Mouse (Mus musculus) layer of hippocampus, adult 9-11 months (tissue): ENCODE data around the gene Chst5.

Experiments
- DNase-seq: peaks from one replicate; pipeline ENCODE4 v3.0.0; 2022

The Chst5 gene

GRCm38 (mm10) chr8:111929648-111930344, 19.5 kb upstream of the Chst5 start:
- no peak for DNase-seq

GRCm38 (mm10) chr8:111924976-111925375, 14.7 kb upstream of the Chst5 start:
- no peak for DNase-seq

- no peak for DNase-seq
Measured at GRCm38 (mm10) chr8:111923383-111923804, 13.1 kb upstream of the Chst5 start.

- DNase-seq = no peak
Measured at GRCm38 (mm10) chr8:111920971-111921370, 10.7 kb upstream of the Chst5 start.

DNA sequence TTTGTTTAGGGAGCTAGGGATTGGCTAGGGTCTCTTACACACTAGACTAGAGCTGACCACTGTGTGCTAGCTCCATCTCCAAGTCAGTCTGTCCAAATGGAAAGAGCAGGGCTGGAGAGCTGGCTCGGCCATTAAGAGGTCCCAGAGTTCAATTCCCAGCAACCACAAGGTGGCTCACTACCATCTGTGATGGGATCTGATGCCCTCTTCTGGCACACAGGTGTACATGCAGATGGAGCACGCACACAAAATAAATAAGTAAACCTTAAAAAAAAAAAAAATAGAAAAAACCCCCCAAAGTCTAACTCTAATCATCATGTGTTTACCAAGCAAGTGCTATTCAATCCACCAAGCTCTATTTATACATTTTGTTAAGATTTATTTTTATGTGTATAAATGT, 9.4 kb upstream of the Chst5 start:
- no peak for DNase-seq

DNA sequence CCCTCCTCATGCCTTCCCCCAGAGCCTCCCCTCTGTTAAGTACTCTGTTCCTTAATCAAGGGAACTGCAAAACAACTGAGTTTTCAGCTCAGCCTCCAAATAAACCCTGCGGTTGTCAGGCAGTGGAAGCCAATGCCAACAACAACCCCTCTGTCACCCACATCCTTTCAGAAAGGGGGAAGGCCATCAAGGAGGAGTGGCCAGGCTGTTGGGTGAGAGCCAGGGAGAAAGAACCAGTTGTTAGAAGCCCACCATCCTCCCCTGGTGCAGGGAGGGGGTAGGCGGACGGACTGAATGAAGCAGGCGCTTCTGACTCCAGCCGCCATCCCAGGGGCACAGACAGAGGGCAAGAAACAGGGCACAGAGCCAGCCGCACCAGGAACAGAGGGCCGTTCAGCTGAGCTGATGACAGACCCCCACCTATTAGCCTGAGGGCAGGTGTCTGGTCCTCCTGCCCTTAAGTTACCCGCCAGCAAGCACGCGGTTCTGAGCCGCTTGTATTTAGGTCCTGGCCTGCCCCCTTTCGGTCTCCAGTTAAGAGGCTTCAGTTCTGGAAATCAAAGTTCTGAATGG, 2.7 kb upstream of the Chst5 start:
- peak; percentile 46 for DNase-seq

DNA sequence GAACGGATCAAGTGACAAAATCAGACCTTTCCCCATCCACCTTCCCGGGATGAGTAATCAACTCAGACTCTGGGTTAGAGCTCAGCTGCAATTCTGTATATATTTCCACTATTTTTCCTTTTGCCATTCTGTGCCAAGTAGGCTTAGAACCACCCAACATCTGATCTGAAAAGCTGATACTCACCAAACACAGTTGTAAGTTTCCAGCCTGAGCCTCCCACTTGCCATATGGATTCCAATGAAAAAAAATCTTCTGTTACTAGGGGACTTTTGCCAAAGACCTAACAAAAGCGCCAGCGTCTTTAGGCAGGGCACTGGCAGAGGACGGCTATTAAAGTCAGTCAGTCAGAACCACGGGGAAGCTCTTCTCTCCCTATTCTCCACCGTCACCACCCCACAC, 1.3 kb upstream of the Chst5 start:
- peak; percentile 62 for DNase-seq

- no peak for DNase-seq
Measured at GRCm38 (mm10) chr8:111905500-111906121, 4.6 kb downstream of the Chst5 start.

DNA sequence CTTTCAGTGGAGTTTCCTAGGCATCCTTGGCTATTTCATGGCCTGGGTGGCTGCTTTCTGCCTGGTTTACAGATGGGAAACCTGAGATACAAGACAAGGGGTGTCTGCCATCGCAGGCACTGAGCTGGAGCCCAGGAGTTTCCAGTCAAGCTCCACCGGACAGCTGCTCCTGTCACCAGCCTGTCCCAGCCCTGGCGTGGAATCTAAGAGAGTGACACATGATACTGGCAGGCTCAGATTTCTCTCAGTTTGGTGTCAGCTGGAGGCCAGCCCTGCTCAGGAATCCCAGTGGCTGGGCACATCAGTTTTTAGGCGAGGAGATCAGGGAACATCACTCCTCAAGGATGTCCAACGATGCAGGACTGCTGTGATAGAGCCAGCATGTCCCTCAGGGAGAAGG, 8.2 kb downstream of the Chst5 start:
- no peak for DNase-seq

- no peak for DNase-seq
Measured at GRCm38 (mm10) chr8:111898586-111898985, 11.7 kb downstream of the Chst5 start.

DNA sequence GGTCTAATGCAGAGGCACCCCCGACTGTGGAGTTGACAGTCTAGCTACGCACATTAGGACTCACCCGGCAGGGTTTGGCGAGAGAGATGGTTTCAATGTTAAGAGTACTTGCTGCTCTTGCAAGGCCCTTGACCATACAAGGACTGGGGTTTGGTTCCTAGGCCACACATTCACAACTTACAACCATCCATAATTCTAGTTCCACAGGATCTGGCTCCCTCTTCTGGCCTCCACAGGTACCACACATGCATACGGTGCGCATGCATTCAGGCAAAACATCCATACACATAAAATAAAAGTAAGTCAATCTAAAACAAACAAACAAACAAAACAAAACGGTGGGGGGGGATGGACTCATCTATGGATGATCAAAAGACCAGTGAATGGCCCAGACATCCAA, 15.3 kb downstream of the Chst5 start:
- no peak for DNase-seq

- DNase-seq = no peak
Measured at GRCm38 (mm10) chr8:111892615-111893014, 17.6 kb downstream of the Chst5 start.

DNA sequence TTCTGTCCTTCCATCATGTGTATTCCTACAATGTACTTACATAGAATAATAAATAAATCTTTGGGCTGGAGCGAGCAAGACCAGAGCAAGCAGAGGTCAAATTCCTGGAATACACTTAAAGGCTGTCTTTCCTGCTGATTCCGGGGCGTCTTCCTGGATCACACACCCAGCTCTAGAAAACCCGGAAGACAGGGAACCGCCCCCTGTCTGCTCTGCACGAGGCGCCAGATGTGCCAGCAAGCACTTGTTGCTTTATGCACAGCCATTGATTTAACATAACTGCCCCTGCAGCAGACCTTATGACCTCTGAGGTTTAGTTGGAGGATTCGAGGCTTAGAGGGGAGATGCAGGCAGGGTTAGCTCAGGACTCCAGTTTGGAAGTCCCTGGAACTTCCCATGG, 18.3 kb downstream of the Chst5 start:
- DNase-seq = no peak

DNA sequence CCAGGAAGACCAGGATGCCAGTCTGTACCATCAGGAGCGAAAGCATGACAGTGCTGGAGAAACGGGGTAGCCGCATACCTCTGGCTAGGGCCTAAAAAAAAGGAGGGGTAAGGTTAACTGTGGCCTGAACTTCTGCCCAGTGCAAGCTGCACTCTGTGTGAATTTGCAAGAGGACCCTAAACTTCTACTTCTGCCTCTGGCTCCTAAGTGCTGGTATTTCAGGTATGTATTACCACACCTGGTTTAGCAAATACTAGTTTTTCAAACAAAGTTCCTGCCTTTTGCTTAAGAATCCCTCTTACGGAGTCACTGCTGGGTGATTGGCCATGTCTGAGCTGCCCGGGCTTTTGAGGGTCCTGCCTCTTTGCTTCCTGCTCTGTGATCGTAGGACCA, 19.3 kb downstream of the Chst5 start:
- no peak for DNase-seq

DNA sequence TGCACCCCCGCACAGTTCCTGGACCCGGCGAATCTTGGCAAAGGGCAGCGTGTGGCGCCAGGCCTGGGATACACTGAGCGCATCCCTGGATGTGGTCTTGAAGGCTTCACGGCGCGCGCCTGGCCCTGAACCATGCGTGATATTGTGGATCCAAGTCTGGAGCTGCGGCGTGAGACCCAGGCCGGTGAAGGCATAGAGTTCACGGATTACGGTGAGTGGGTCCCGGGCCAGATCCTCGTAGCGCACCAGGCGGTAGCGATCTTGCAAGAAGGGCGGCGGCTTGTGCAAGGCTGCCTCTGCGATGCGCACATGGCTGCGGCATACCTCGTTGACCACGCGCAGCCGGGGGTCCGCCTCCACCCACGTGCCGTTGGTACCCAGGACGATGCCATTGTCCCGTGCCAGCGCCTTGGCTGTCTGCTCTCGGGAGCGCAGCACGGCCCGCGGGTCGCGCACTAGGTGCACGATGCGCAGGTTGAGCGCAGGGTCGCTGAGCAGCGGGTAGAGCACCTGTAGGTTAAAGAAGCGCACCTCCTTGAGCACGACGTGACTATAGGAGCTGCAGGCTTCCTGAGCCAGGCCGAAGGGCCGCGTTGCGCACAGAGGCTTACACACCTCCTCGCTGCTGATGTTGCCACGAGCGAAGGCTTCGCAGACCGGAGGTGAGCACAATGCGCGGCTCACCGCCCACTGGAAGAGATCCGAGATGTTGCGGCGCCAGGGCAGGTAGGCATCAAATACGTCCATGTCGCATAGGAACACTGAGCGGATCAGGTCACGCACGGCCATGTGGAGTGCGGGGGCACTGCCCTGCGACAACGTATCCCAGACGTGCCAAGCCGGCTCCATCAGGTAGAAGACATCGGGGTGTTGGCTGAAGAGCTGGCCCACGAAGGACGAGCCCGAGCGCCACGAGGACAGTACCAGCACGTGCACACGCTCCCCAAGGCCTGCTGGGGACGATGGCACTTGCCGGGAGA, 20.0 kb downstream of the Chst5 start:
- no peak for DNase-seq

DNA sequence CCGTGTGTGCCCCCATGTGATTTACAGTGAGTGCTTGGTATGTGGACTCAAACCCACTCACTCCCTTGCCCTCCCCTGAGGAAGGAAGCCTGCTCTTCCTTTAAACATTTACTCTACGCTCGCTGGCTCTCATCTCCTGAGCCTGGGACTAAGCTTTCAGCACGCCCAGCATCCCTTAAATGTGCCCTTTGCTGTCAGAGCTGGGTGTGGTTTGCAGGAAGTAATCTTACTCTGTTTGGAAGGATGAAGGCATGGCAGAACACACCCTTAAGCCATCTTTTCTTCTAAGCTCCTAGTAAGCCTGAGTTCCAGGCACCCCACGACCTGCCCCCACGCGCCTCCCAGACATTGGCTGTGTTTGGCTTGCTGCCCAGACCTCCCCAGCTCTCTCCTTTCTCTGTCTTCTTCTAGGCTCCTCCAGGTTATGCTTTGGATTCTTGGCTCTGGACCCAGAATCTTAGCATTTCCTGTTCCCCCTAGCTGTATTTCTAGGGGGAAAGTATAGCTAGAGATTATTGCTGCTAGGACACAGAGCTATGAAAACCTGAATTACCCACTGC, 22.1 kb downstream of the Chst5 start:
- DNase-seq = no peak

GRCm38 (mm10) chr8:111887479-111887878, 22.8 kb downstream of the Chst5 start:
- DNase-seq = no peak

DNA sequence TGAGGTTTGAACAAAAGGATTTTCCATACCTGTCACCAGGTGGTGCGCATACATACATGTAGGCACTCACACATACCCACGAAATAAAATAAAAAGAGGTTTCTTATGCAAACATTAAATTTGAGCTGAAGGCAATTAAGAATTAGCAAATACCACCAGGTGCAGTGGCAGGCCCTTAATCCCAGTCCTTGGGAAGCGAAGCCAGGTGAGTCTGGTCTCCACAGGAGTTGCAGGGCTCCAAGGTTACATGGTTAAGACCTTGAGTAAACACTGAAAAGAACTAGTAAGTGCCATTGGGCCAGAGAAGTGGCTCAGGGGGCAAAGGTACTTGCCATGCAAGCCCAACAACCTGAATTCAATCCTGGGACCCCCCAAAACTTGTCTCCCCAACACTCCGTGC, 26.6 kb downstream of the Chst5 start:
- no peak for DNase-seq

DNA sequence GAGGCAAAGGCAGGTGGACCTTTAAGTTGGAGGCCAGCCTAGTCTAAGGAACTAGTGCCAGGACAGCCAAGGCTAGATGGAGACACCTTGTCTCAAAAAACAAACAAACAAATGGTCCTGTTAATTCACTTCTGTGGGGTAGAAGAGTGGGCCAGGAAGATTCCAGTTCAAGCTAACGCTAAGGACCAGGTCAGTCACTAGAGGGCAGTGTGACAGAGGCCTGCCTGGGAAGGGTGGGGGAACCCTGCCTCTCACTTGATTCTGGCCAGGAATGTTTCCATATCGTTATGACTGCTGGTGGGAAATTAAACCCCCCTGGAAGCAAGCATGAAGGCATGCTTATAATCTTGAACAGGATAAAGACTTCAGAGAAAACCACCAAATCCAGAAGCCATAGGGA, 28.7 kb downstream of the Chst5 start:
- no peak for DNase-seq

DNA sequence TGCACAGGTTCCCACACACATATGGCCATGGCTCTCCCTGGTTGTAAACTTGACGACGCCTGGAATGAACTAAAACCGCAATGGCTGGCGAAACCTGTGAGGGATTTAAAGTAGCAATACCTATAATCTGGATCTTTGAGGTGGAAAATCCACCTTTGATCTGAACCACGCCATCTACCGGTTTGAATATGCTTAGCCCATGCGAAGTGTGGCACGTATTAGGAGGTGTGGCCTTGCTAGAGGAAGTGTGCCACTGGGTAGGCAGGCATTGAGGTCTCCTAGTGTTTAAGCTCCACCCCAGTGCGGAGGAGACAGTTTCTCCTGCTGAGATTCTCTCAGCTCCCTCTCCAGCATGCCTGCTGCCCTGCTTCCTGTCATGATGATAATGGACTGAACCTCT, 32.5 kb downstream of the Chst5 start:
- no peak for DNase-seq

- DNase-seq = peak; percentile 98
Measured at GRCm38 (mm10) chr8:111876355-111876948, 33.8 kb downstream of the Chst5 start, which contains the start of gene Tmem170. Gene Tmem170, minus strand, starts transcription at chr8:111876750.

DNA sequence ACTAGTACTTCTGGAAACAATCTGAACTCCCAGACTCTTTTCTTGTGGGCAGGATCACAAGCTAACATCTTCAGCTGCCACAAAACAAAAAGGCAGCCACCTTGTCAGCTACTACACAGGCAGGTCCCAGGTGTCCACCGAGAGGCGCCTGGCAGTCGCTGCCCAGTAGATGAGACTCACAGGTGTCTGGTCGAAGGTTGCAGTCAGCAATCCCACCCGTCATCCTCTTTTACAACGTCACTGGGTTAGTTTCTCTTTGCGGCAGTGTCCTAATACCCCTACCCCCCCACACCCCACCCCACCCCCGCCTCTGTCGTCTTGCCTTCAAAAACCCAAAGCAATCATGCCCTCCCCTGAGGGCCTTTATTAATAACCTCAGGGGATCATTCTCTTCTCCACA, 34.5 kb downstream of the Chst5 start:
- no peak for DNase-seq

- no peak for DNase-seq
Measured at GRCm38 (mm10) chr8:111871278-111871677, 39.0 kb downstream of the Chst5 start.
